Mouse (Mus musculus): ENCODE measurements around the gene Arid3b. TPM values are rescaled to one million over a fixed set of nuclear protein-coding genes. Genes with fewer than 3 reads are reported as not detected.

Gene Arid3b
- total and polyA plus RNA-seq, 3 experiments: 16.7 to 105 (median 33.4) TPM

- no peaks in the 10 kb centered on the region for H3K9me3 ChIP-seq (replicated peaks; ENCODE audit: low read length)
- in situ Hi-C loops (cut with MboI; ENCODE audit: low pct_ligation_motif_present, low pct_unique_long_range_greater_than_20kb, low sequenced_read_pairs) (no loop called here), dilution Hi-C loops (cut with MboI; ENCODE audit: extremely low pct_ligation_motif_present, extremely low pct_unique_long_range_greater_than_20kb, low sequenced_read_pairs) (no loop called here)
- H3K79me2 ChIP-seq (replicated peaks; ENCODE audit: control insufficient read depth, extremely low read depth, insufficient read depth, poor library complexity, severe bottlenecking): peaks cover 53% of the 10 kb centered on the region
- peaks cover 4 to 39% of the 10 kb centered on the region in 2 experiments for H3K4me1 ChIP-seq (ENCODE audit: control insufficient read depth in 1 of 2, insufficient read depth in 2 of 2)
- no peak overlapping the region for H3K4me2 ChIP-seq (ENCODE audit: insufficient read depth, low read depth, poor library complexity, severe bottlenecking)
- peak; percentile 22; the same call in 1 of the 2 replicates for TF ChIP-seq NELFE (IDR thresholded peaks at IDR 0.05; ENCODE audit: low read depth, low read length)
- no peak for TF ChIP-seq MAFK (IDR thresholded peaks at IDR 0.05; ENCODE audit: insufficient replicate concordance, low read length)
- TF ChIP-seq CTCF (conservative IDR thresholded peaks at IDR 0.05 in 1 of 2, IDR thresholded peaks at IDR 0.05 in 1 of 2; ENCODE audit: low read depth in 2 of 2, low read length in 2 of 2): peak; percentile 69 to 99
- TF ChIP-seq CHD2 (IDR thresholded peaks at IDR 0.05; ENCODE audit: low read length): no peak
- peak; percentile 52 for TF ChIP-seq RAD21 (IDR thresholded peaks at IDR 0.05; ENCODE audit: low read depth, low read length)
- peak; percentile 83 for TF ChIP-seq SMC3 (IDR thresholded peaks at IDR 0.05; ENCODE audit: low read depth, low read length)
- H3K27ac ChIP-seq (ENCODE audit: insufficient read depth, low read depth): no peak overlapping the region
- no peak overlapping the region for H3K4me3 ChIP-seq (replicated peaks in 1 of 3; ENCODE audit: low read depth in 2 of 3, low read length in 2 of 3, poor library complexity in 1 of 3)
- no peaks in the 10 kb centered on the region for H3K27me3 ChIP-seq (replicated peaks)
- peaks cover 67 to 72% of the 10 kb centered on the region in 2 experiments for H3K36me3 ChIP-seq (replicated peaks in 1 of 2; ENCODE audit: control insufficient read depth in 1 of 2, insufficient read depth in 1 of 2, low read length in 1 of 2)
- H3K9ac ChIP-seq (ENCODE audit: insufficient read depth, low read depth): no peak overlapping the region
- DNase-seq (ENCODE audit: extremely low read depth): peak; percentile 66
Measured at GRCm38 (mm10) chr9:57759289-57759688, 77.3 kb downstream of the Arid3b start.

GRCm38 (mm10) chr9:57758528-57758927 is 78.1 kb downstream of the Arid3b start:
- Histone ChIP-seq H3K27me3 (replicated peaks) (no peaks in the 10 kb centered on the region), H3K79me2 (replicated peaks; ENCODE audit: control insufficient read depth, extremely low read depth, insufficient read depth, poor library complexity, severe bottlenecking) (peaks cover 45% of the 10 kb centered on the region), H3K27ac (ENCODE audit: insufficient read depth, low read depth) (no peak overlapping the region), H3K4me1 (ENCODE audit: control insufficient read depth in 1 of 2, insufficient read depth in 2 of 2) (peaks cover 4 to 33% of the 10 kb centered on the region in 2 experiments), H3K36me3 (replicated peaks in 1 of 2; ENCODE audit: control insufficient read depth in 1 of 2, insufficient read depth in 1 of 2, low read length in 1 of 2) (peaks cover 75 to 79% of the 10 kb centered on the region in 2 experiments), H3K4me3 (replicated peaks in 1 of 3; ENCODE audit: low read depth in 2 of 3, low read length in 2 of 3, poor library complexity in 1 of 3) (no peak overlapping the region), H3K9me3 (replicated peaks; ENCODE audit: low read length) (no peaks in the 10 kb centered on the region), H3K4me2 (ENCODE audit: insufficient read depth, low read depth, poor library complexity, severe bottlenecking) (no peak overlapping the region), H3K9ac (ENCODE audit: insufficient read depth, low read depth) (no peak overlapping the region)
- TF ChIP-seq SMC3 (IDR thresholded peaks at IDR 0.05; ENCODE audit: low read depth, low read length) (no peak), E2F4 (IDR thresholded peaks at IDR 0.05; ENCODE audit: insufficient replicate concordance, low read depth, low read length) (no peak), TBP (conservative IDR thresholded peaks at IDR 0.05; ENCODE audit: low read depth, low read length) (no peak), GABPA (IDR thresholded peaks at IDR 0.05; ENCODE audit: insufficient replicate concordance, low read depth, low read length) (no peak), TCF12 (IDR thresholded peaks at IDR 0.05; ENCODE audit: low read depth, low read length) (no peak), MAX (IDR thresholded peaks at IDR 0.05; ENCODE audit: low read length) (no peak), PAX5 (IDR thresholded peaks at IDR 0.05; ENCODE audit: low read length) (no peak), ZC3H11A (IDR thresholded peaks at IDR 0.05; ENCODE audit: low read depth, low read length) (no peak), HCFC1 (IDR thresholded peaks at IDR 0.05; ENCODE audit: low read depth, low read length) (no peak), POLR2A (IDR thresholded peaks at IDR 0.05; ENCODE audit: low read depth, low read length) (no peak), RAD21 (IDR thresholded peaks at IDR 0.05; ENCODE audit: low read depth, low read length) (no peak), NELFE (IDR thresholded peaks at IDR 0.05; ENCODE audit: low read depth, low read length) (no peak), CTCF (conservative IDR thresholded peaks at IDR 0.05 in 1 of 2, IDR thresholded peaks at IDR 0.05 in 1 of 2; ENCODE audit: low read depth in 2 of 2, low read length in 2 of 2) (no peak), MXI1 (IDR thresholded peaks at IDR 0.05; ENCODE audit: low read depth, low read length) (no peak), IRF4 (IDR thresholded peaks at IDR 0.05; ENCODE audit: low read depth, low read length) (no peak), ZKSCAN1 (IDR thresholded peaks at IDR 0.05; ENCODE audit: borderline replicate concordance, low read depth, low read length) (no peak), CHD2 (IDR thresholded peaks at IDR 0.05; ENCODE audit: low read length) (no peak), JUND (conservative IDR thresholded peaks at IDR 0.05; ENCODE audit: low read depth, low read length) (no peak), MAZ (IDR thresholded peaks at IDR 0.05; ENCODE audit: low read depth, low read length) (no peak)
- no peak for DNase-seq (ENCODE audit: extremely low read depth)
- dilution Hi-C loops (cut with MboI; ENCODE audit: extremely low pct_ligation_motif_present, extremely low pct_unique_long_range_greater_than_20kb, low sequenced_read_pairs) (no loop called here), in situ Hi-C loops (cut with MboI; ENCODE audit: low pct_ligation_motif_present, low pct_unique_long_range_greater_than_20kb, low sequenced_read_pairs) (no loop called here)
